Mouse (Mus musculus): ENCODE results near the gene Prr15l.

Prr15l gene

DNA sequence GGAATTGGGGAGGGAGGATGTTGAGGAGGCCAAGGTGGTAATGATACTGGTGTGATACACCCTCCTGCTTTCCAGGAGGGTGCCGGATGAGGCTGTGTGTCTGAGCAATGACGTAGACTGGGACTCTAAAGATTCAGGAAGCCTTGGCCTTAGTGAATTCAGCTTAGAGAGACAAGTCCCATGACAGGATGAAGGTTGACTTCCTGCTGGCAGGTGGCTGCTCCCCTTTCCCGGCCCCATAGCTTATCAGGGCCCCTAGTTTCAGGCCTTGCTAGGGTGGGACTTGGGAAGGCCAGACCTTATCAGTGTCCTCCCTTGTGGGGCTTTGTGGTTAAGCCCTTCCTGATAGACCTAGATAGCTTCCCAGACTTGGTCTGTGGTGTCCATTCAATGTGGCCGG lies 19.9 kb downstream of the Prr15l start:
- DNase-seq (ENCODE audit: low spot score in 2 of 2), result no peak

DNA sequence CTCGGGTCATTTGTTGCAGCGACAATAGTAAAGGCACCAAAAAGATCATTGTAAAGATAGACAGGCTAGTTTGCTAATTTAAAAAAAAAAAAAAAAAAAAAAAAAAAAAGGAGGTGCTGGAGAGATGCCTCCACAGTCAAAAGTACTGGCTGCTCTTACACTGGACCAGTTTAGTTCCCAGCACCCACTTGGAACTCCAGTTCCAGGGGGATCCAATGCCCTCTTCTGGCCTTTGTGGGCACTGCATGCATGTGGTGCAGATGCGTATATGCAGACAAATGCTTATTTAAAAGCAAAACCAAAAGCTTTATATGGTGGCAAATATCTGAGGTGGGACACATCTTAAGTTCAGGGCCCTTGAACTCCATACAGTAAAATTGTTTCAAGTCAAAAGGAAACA lies 22.9 kb downstream of the Prr15l start:
- no peak for DNase-seq (ENCODE audit: low spot score in 2 of 2)

DNA sequence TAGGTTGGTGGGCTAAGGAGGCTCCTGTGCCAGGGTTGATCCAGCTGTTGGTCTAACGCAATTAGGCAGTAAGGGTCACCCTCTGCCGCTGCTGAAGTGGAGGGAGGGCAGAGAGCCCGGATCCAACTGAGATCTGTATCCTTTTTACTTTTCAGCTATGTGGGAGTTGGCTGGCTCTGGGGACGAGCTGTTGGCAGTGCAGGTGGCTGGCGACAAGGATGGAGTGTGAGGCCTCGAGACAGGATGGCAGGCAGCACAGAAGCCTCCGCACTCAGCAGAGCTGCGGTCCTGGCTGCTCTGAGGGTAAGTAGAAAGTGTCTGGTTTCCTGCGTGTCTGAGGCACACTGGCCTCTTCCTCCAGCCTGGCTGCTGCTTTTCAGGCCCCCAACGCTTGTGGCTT lies 24.5 kb downstream of the Prr15l start:
- no peak for DNase-seq (ENCODE audit: low spot score in 2 of 2)

GRCm38 (mm10) chr11:96952896-96953295 lies 25.0 kb downstream of the Prr15l start:
- DNase-seq (ENCODE audit: low spot score in 2 of 2), result no peak

DNA sequence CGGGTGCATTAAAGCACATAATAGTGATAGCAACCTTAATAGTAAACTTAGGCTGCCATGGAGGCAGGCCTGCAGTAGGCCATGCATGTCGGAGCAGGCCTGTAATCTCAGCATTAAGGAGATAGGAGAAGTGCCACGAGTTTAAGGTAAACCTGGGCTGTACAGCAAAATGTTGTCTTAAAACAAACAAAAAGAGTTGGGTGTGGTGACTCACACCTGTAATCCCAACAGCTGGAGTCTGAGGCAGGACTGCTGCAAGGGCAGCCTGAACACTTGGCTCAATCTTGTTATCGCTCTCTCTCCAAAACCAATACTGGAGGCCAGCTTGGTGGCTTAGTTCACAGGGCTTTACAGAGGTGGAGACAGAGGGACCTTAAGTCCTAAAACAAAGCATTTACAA lies 27.2 kb downstream of the Prr15l start:
- no peak for DNase-seq (ENCODE audit: low spot score in 2 of 2)

DNA sequence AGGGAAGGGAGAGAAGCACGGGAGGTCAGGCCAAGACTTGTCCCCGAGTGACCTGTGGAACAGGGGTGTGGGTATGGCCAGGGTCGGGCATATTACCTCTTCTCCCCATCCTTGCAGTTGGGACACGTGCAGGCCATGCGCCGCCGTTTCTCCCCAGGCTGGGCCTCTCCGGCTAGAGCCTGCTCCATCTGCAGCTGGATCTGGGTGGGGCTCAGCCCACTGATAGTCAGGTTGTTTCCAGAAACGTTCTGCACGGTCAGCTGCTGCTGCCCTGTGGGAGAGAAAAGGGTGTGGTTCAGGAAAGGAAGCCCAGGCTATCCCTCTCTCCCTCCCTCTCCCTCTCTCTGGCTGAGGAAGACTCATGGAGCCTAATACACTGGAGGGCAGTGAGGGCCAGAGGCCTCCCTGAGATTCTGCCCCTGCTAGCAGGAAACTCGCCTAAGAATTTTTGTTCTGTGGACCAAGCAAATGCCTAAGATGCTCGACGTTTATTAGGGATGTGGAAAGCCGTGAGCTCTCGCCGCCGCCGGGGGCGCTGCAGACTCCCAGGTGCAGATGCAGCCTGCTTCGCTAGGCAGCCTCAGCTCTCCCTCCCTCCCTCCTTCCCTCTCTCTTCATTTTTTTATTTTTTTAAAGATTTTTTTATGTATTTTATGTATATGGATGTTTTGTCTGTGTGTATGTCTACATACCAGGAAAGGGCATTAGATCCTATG lies 28.3 kb downstream of the Prr15l start:
- no peak for DNase-seq (ENCODE audit: low spot score in 2 of 2)

DNA sequence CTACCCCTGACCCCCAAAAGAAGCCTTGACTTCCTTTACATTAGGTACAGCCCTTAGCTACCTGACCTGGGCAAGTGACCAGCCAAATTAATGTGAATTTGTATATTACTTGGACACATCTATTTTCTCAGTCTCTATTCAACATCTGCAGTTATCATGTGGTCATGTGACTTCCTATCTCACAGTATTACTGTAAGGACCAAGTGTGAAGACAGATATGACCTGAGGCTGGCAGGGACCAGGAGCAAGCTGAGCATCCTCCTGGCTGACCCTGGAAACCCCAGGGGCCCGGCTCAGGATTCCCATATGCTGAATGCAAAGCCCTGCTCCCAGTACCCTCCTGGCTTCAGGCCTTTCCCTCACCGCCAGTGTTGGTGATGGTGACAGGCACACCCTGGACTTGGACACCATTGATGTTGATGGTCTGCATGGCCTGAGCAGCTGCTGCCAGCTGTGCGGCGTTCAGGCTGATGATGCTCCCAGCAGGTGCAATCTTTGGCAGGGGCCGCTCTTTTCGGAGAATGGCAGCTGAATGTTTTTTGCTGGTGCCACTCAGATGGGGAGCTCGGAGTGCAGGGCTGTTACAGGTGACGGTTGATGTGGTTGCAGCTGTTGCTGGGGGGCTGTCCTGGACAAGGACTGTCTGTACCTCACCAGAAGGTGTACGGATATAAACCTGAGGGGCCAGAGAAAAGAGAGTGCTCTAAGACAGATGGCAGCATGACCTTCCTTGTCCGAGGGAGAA lies 29.3 kb downstream of the Prr15l start:
- DNase-seq (ENCODE audit: low spot score in 2 of 2), result no peak

- peak; percentile 81 to 89 for DNase-seq (ENCODE audit: low spot score in 2 of 2)
Measured at GRCm38 (mm10) chr11:96963580-96963979, 35.7 kb downstream of the Prr15l start.

GRCm38 (mm10) chr11:96966172-96966571 lies 38.3 kb downstream of the Prr15l start:
- DNase-seq (ENCODE audit: low spot score in 2 of 2), result no peak

- no peak for DNase-seq (ENCODE audit: low spot score in 2 of 2)
Measured at GRCm38 (mm10) chr11:96966914-96967543, 39.1 kb downstream of the Prr15l start.

DNA sequence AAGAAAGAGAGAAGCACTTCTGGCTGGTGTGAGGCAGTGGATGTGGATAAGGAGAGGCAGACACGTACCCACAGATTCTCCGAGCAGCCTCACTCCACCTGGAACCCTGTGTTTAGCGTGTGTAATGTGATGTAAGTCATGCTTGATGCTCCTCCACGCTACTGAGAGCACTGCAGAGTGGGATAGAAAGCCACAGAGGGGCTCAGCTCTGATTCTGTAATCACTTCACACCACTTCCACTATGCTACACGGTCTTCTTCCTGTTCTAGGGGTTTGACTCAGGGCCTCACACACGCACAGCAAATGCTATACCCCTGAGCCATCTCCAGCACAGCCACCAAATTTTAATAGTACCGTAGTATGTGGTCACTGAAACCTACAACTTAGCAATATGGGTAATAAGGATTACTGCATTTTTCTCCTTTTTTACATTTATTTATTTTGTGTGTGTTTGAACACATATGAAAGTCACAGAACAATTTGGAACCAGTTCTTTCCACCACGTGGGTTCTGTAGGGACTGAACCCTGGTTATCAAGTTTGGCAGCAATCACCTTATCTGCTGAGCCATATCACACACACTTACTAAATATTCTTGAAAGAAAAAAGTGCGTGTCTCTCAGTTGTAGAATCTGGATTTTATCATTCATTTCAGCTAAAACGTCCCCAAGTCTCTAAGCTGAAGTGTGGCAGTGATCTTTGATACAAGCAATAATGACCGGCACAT lies 39.8 kb downstream of the Prr15l start:
- DNase-seq (ENCODE audit: low spot score in 2 of 2), result no peak

GRCm38 (mm10) chr11:96968476-96968875 lies 40.6 kb downstream of the Prr15l start:
- peak in 1 of 2 experiments; percentile 43 for DNase-seq (ENCODE audit: low spot score in 2 of 2)

GRCm38 (mm10) chr11:96969280-96969722 lies 41.4 kb downstream of the Prr15l start:
- DNase-seq (ENCODE audit: low spot score in 2 of 2), result no peak

DNA sequence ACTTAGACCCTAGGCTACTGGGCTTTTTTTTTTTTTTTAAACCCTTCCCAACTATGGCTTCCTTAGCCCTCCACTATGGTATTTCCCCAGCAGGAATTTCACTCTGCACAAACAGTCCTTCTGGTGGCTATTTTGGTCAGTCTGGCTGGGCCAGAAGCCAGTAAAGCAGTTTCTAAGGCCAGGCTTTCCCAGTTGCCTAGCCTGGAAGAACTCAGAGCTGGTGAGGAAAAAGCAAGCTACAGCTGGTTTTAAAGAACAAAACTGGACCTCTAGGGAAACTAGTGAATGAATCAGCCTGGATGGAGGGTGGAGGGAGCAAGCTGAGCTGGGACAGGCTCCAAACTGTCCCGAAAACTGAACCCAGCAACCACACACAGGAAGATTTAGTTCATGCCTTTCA lies 41.8 kb downstream of the Prr15l start:
- DNase-seq (ENCODE audit: low spot score in 2 of 2), result peak in 1 of 2 experiments; percentile 72

DNA sequence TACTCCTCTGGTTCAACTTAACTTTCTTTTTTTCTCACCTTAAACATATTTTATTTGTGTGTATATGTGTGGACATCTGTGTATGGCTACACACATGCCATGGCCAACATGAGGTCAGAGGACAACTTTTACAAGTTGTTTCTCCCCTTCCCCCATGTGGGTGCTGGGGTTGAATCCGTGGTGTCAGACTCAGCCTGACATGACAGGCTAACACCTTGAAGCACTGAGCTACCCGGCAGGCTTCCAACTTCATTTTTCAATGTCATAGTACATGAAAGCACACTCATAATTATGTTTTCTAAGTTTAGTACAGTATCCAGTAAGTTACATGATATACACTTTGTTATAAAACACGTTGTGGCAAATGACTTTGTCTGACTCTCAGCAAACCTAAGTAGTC lies 42.4 kb downstream of the Prr15l start:
- no peak for DNase-seq (ENCODE audit: low spot score in 2 of 2)

DNA sequence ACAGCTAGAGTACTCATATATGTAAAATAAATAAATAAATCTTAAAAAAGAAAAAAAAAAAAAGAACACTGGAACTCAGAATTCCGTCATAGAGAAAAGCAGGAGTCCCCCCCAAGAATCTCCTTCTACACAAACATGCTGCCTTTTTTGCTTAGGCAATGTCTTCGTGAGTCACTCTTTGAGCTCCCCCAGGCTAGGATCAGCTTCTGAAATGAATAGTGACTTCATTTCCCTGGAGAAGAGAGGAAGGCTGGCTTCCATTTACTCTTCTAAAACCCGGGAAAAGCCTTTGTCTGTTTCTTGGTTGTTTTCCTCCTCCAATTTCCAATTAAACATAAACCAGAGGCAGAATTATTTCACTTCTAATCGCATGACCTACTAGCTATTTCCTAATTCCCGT lies 45.0 kb downstream of the Prr15l start:
- DNase-seq (ENCODE audit: low spot score in 2 of 2), result no peak

DNA sequence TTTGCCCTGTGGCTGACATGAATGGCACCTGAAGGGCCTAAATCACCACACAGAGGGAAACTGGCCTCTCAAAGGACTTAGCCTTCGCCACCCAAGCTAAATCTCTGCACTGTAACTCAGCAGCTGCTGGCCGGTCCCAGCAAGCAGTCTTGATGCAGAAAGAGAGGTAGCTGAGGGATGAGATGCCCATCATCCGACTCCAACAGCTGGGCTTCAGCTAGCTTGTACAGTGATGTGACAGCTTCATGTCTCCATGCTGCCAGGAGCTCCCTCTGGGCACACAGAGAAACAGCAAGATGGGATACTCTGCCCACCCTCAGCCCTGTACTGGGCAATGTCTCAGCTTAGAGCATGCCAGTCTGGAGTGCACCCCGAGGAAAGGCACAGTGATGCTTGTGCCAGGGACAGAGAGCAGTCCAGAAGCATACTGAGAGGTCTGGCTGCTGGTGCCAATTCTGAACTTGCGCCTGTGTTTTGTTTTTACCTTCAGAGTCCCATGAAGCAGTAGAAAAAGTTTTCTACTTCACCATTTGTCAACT lies 45.6 kb downstream of the Prr15l start:
- DNase-seq (ENCODE audit: low spot score in 2 of 2), result no peak

GRCm38 (mm10) chr11:96974813-96975212 lies 46.9 kb downstream of the Prr15l start:
- no peak for DNase-seq (ENCODE audit: low spot score in 2 of 2)

GRCm38 (mm10) chr11:96975511-96976378 lies 47.8 kb downstream of the Prr15l start:
- DNase-seq (ENCODE audit: low spot score in 2 of 2), result no peak

DNA sequence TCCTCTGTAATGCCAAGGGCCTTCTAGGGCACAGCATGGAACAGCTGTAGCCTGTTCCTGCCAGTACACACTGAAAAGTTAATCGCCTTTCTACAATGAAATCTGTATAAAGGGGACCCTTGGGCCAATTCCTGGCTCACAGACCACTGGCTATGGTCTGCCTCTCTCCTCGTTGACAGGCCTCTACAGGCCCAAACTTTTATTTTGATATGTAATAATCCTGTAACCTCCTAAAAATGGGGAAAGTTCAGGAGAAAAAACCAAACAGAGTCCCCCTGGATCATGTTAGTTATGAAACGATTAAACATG lies 48.4 kb downstream of the Prr15l start:
- no peak for DNase-seq (ENCODE audit: low spot score in 2 of 2)

Data from urinary bladder, postnatal 36 days (tissue).